Mouse (Mus musculus) duodenum, adult 2 months (tissue): ENCODE data around the gene Cdhr3. TPM values are rescaled to one million over a fixed set of nuclear protein-coding genes. Genes with fewer than 3 reads are reported as not detected.

ENCODE experiments used
- polyA plus RNA-seq: library from polyadenylated mRNA; depleted of rRNA; stranded (reverse); fragments of >200 nt; gene quantifications from 2 replicates; pipeline ENCODE4 v1.2.3, GENCODE M21; 2012; ENCODE audit warnings: low replicate concordance; rRNA removed

The Cdhr3 gene
- polyA plus RNA-seq, result not detected in 2 replicates

DNA sequence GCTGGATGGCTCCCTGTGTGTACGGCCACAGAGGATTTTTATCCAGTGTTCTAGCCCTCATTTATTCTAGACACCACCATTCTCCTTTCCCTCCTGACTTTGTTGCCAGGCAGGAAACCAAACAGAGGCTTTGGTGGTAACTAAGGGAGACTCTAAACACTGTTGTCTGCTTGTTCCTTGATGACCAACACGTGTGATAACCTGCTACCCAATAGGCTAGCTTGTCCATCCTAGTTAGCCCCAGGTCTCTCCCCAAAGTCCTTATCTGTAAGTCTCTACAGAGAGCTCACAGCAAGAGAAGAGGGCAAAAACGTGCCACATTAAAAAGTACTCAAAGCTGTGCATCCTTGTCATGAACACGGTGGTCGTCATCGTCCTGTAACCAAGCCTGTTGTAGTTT is at the start of gene Cdhr3:
Cdhr3 (minus strand) TSS at position 101 of the 400 bp plus-strand sequence.

Other genes starting within 250 kb of the Cdhr3 start
- 20.1 and 31.2 TPM in 2 replicates for gene Sypl, start 139.0 kb downstream of the Cdhr3 start, polyA plus RNA-seq
- gene Atxn7l1, start 54.8 kb upstream of the Cdhr3 start, polyA plus RNA-seq, result 14.1 and 19.2 TPM in 2 replicates